In the genomic region with DNA sequence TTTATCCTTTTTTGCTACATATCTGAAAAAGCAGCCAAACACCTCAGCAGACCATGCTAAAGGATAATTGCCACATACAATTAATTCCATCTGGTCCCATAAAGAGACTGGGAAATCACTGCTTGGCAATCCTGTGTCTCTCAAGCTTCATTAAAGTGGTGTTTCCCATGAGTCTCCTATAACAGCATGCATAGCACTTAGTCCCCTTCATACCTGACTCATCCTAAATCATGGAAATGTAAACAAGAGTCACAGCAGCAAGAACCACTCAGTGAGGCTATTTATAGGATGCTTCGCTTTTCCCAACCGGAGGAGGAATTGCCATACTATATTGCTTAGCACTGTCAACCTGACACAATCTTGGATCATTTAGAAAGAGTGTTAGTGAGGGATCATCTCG, we compare ENCODE assay signal across 25 mouse cellular contexts. TPM values are rescaled to one million over a fixed set of nuclear protein-coding genes. Genes with fewer than 3 reads are reported as not detected.
DNase-seq lines count a peak whose midpoint lies in the region; ATAC-seq and TF ChIP-seq lines count a peak whose summit lies in the region.
"Had no signal": no experiment of that assay in that cellular context is flagged by ENCODE, and none has a peak within 500 bp of the region (broad histone marks: within the 10 kb centered on the region; RNA-seq: fewer than 3 reads in every experiment).

No protein-coding gene starts in this region.

- in situ Hi-C loops in CH12.LX (cut with MboI; ENCODE audit: low pct_ligation_motif_present, low pct_unique_long_range_greater_than_20kb, low sequenced_read_pairs) = no loop called here

- no peak for DNase-seq in neural tube, embryonic 10.5 days (ENCODE audit: extremely low spot score, low spot score)
- no peak for DNase-seq in CH12.LX (ENCODE audit: extremely low read depth)
- no peak for DNase-seq in spleen, adult 18-20 months
- DNase-seq in ovary, postnatal 36 days (ENCODE audit: low spot score) = no peak
- DNase-seq: adrenal gland, adult 8-10 months; adrenal gland, postnatal 14 days; adrenal gland, postnatal 36 days; B cell, adult 2 months; cerebellum, adult 11-12 months; cerebellum, adult 2 months; cerebellum, adult 9-10 months; cerebellum, postnatal 10 days; cerebellum, postnatal 25 days had no signal

- dilution Hi-C loops in CH12.LX (cut with MboI; ENCODE audit: extremely low pct_ligation_motif_present, extremely low pct_unique_long_range_greater_than_20kb, low sequenced_read_pairs) = no loop called here

- 0 out of 2 replicates have a peak, but pooled peaks cover 2% of the 10 kb centered on the region for H3K27me3 ChIP-seq in neural tube, embryonic 14.5 days (ENCODE audit: control insufficient read depth, insufficient read depth, low read length)
- H3K27me3 ChIP-seq in CH12.LX (replicated peaks) = no peaks in the 10 kb centered on the region
- H3K27me3 ChIP-seq: embryonic facial prominence, embryonic 12.5 days; forebrain, embryonic 12.5 days had no signal

- H3K9ac ChIP-seq in neural tube, embryonic 14.5 days (replicated peaks; ENCODE audit: low read depth, low read length) = no peak overlapping the region
- no peak overlapping the region for H3K9ac ChIP-seq in CH12.LX (ENCODE audit: insufficient read depth, low read depth)
- H3K9ac ChIP-seq: embryonic facial prominence, embryonic 12.5 days; forebrain, embryonic 12.5 days had no signal

- no peaks in the 10 kb centered on the region for H3K4me1 ChIP-seq in neural tube, embryonic 14.5 days (ENCODE audit: control insufficient read depth, insufficient read depth, low read length)
- peaks cover 25 to 46% of the 10 kb centered on the region in 2 experiments for H3K4me1 ChIP-seq in CH12.LX (ENCODE audit: control insufficient read depth in 1 of 2, insufficient read depth in 2 of 2)
- no peaks in the 10 kb centered on the region for H3K4me1 ChIP-seq in embryonic fibroblast, embryonic 13.5 days (ENCODE audit: control insufficient read depth, insufficient read depth, low read length)
- H3K4me1 ChIP-seq: embryonic facial prominence, embryonic 10.5 days; embryonic facial prominence, embryonic 12.5 days; forebrain, embryonic 10.5 days; forebrain, embryonic 12.5 days had no signal

- no peak overlapping the region for H3K4me3 ChIP-seq in neural tube, embryonic 14.5 days (ENCODE audit: low read depth, low read length)
- no peak overlapping the region for H3K4me3 ChIP-seq in CH12.LX (replicated peaks in 1 of 3; ENCODE audit: low read depth in 2 of 3, low read length in 2 of 3, poor library complexity in 1 of 3)
- no peak overlapping the region for H3K4me3 ChIP-seq in embryonic fibroblast, embryonic 13.5 days (ENCODE audit: insufficient read depth, low read length)
- H3K4me3 ChIP-seq: embryonic facial prominence, embryonic 10.5 days; embryonic facial prominence, embryonic 12.5 days; erythroblast, embryonic 14.5 days; forebrain, embryonic 10.5 days; forebrain, embryonic 12.5 days had no signal

- no peaks in the 10 kb centered on the region for H3K36me3 ChIP-seq in neural tube, embryonic 14.5 days (ENCODE audit: control insufficient read depth, insufficient read depth, low read length)
- peaks cover 55 to 70% of the 10 kb centered on the region in 2 experiments for H3K36me3 ChIP-seq in CH12.LX (replicated peaks in 1 of 2; ENCODE audit: control insufficient read depth in 1 of 2, insufficient read depth in 1 of 2, low read length in 1 of 2)
- H3K36me3 ChIP-seq: embryonic facial prominence, embryonic 10.5 days; embryonic facial prominence, embryonic 12.5 days; forebrain, embryonic 10.5 days; forebrain, embryonic 12.5 days had no signal

- no peak overlapping the region for H3K27ac ChIP-seq in neural tube, embryonic 14.5 days (ENCODE audit: low read depth, low read length)
- H3K27ac ChIP-seq in CH12.LX (ENCODE audit: insufficient read depth, low read depth) = no peak overlapping the region
- peak overlapping the region; percentile 5; the same call in 1 of the 2 replicates for H3K27ac ChIP-seq in embryonic fibroblast, embryonic 13.5 days (ENCODE audit: insufficient read depth, low read length)
- H3K27ac ChIP-seq: embryonic facial prominence, embryonic 10.5 days; embryonic facial prominence, embryonic 12.5 days; forebrain, embryonic 10.5 days; forebrain, embryonic 12.5 days had no signal

- TF ChIP-seq POLR2A in CH12.LX (IDR thresholded peaks at IDR 0.05; ENCODE audit: low read depth, low read length) = no peak
- TF ChIP-seq POLR2A in embryonic fibroblast, embryonic 13.5 days (IDR thresholded peaks at IDR 0.05; ENCODE audit: low read depth, low read length) = no peak

- ATAC-seq in neural tube, embryonic 14.5 days (ENCODE audit: low read depth) = peak; percentile 68; the same call in 1 of the 2 replicates
- ATAC-seq: activated CD4-positive, CD25-positive, alpha-beta regulatory T cell, adult 4 months; CD4-positive, CD25-positive, alpha-beta regulatory T cell, adult 4 months; forebrain, embryonic 14.5 days; forebrain, embryonic 16.5 days; Patski had no signal

- H3K9me3 ChIP-seq in neural tube, embryonic 14.5 days (ENCODE audit: control insufficient read depth, low read length) = no peaks in the 10 kb centered on the region
- H3K9me3 ChIP-seq in CH12.LX (replicated peaks; ENCODE audit: low read length) = peaks cover 20% of the 10 kb centered on the region
- H3K9me3 ChIP-seq: embryonic facial prominence, embryonic 10.5 days; embryonic facial prominence, embryonic 12.5 days; forebrain, embryonic 10.5 days; forebrain, embryonic 12.5 days had no signal

- no peak overlapping the region for H3K4me2 ChIP-seq in neural tube, embryonic 14.5 days (ENCODE audit: low read depth, low read length)
- H3K4me2 ChIP-seq in CH12.LX (ENCODE audit: insufficient read depth, low read depth, poor library complexity, severe bottlenecking) = no peak overlapping the region
- H3K4me2 ChIP-seq: embryonic facial prominence, embryonic 12.5 days; forebrain, embryonic 12.5 days had no signal

- no peak for TF ChIP-seq CTCF in CH12.LX (conservative IDR thresholded peaks at IDR 0.05 in 1 of 2, IDR thresholded peaks at IDR 0.05 in 1 of 2; ENCODE audit: low read depth in 2 of 2, low read length in 2 of 2)
- TF ChIP-seq CTCF in embryonic fibroblast, embryonic 13.5 days (IDR thresholded peaks at IDR 0.05; ENCODE audit: borderline replicate concordance, insufficient read depth, low read length) = no peak

- peaks cover 34% of the 10 kb centered on the region for H3K79me2 ChIP-seq in CH12.LX (replicated peaks; ENCODE audit: control insufficient read depth, extremely low read depth, insufficient read depth, poor library complexity, severe bottlenecking)

- no peak for TF ChIP-seq RAD21 in CH12.LX (IDR thresholded peaks at IDR 0.05; ENCODE audit: low read depth, low read length)

- no peak for TF ChIP-seq EP300 in CH12.LX (IDR thresholded peaks at IDR 0.05; ENCODE audit: low read length)

- 66% methylated on average over 3 of the region's 3 CpGs for WGBS in neural tube, embryonic 14.5 days

TF ChIP-seq in CH12.LX, 34 proteins besides CTCF, POLR2A, EP300 and RAD21:
- TF ChIP-seq GABPA (IDR thresholded peaks at IDR 0.05; ENCODE audit: insufficient replicate concordance, low read depth, low read length) (no peak), ZMIZ1 (IDR thresholded peaks at IDR 0.05; ENCODE audit: low read depth, low read length) (peak; percentile 65), MAZ (IDR thresholded peaks at IDR 0.05; ENCODE audit: low read depth, low read length) (no peak), RCOR1 (conservative IDR thresholded peaks at IDR 0.05; ENCODE audit: low read depth, low read length) (no peak), MEF2A (IDR thresholded peaks at IDR 0.05; ENCODE audit: borderline replicate concordance, low read depth, low read length) (no peak), CHD2 (IDR thresholded peaks at IDR 0.05; ENCODE audit: low read length) (peak; percentile 27; the same call in 1 of the 2 replicates), E2F4 (IDR thresholded peaks at IDR 0.05; ENCODE audit: insufficient replicate concordance, low read depth, low read length) (no peak), UBTF (IDR thresholded peaks at IDR 0.05; ENCODE audit: low read depth, low read length) (no peak), ETS1 (conservative IDR thresholded peaks at IDR 0.05; ENCODE audit: low read depth, low read length) (no peak), KAT2A (IDR thresholded peaks at IDR 0.05; ENCODE audit: insufficient replicate concordance, low read length) (no peak), ZKSCAN1 (IDR thresholded peaks at IDR 0.05; ENCODE audit: borderline replicate concordance, low read depth, low read length) (no peak), MAFK (IDR thresholded peaks at IDR 0.05; ENCODE audit: insufficient replicate concordance, low read length) (no peak), MXI1 (IDR thresholded peaks at IDR 0.05; ENCODE audit: low read depth, low read length) (no peak), USF2 (conservative IDR thresholded peaks at IDR 0.05; ENCODE audit: low read depth, low read length) (no peak), MYC (IDR thresholded peaks at IDR 0.05; ENCODE audit: low read depth, low read length) (no peak), HCFC1 (IDR thresholded peaks at IDR 0.05; ENCODE audit: low read depth, low read length) (no peak), NELFE (IDR thresholded peaks at IDR 0.05; ENCODE audit: low read depth, low read length) (no peak), POLR2AphosphoS2 (IDR thresholded peaks at IDR 0.05; ENCODE audit: low read depth, low read length) (peak; percentile 63; the same call in 1 of the 2 replicates), SMC3 (IDR thresholded peaks at IDR 0.05; ENCODE audit: low read depth, low read length) (no peak)

RNA-seq across cellular contexts. Expression of a gene that starts 52.7 kb away (rescaled TPM):
- 36.1 and 40.3 TPM in 2 replicates for polyA plus RNA-seq in neural tube, embryonic 14.5 days (2014; fragmentation: Nextera tagmentation; extraction: Ambion mirVana)
- total RNA-seq in CH12.LX (2012; rRNA removed) = 153 and 190 TPM in 2 replicates
- 276 and 337 TPM in 2 replicates for total RNA-seq in CH12.LX (2014; rRNA removed)
- polyA plus RNA-seq in CH12.LX (2012; ENCODE audit: insufficient read length, low read depth) = 258 and 279 TPM in 2 replicates
- polyA plus RNA-seq in embryonic fibroblast, embryonic 13.5 days (2011; ENCODE audit: insufficient read length, low read depth, missing spikeins) = 40.7 and 57.0 TPM in 2 replicates
